Mouse (Mus musculus) G1E (cell line): ENCODE data around the gene Fam234a.

ENCODE experiments used
- CTCF ChIP-seq: IDR thresholded peaks from 2 replicates; pipeline ENCODE4 v1.5.1; 2012; ENCODE audit warnings: low read depth, low read length, inconsistent platforms, mixed read lengths
- GATA1 ChIP-seq: IDR thresholded peaks from 2 replicates; pipeline ENCODE4 v1.6.1; 2012; ENCODE audit warnings: borderline replicate concordance, low read length, inconsistent platforms, mixed read lengths
- GATA2 ChIP-seq: IDR thresholded peaks from 2 replicates; pipeline ENCODE4 v1.6.1; 2012; ENCODE audit warnings: low read depth, low read length, inconsistent platforms, borderline replicate concordance
- TAL1 ChIP-seq: conservative IDR thresholded peaks from 2 replicates; pipeline ENCODE4 v1.6.1; 2012; ENCODE audit warnings: low read depth, low read length, inconsistent platforms, mixed read lengths

- TF ChIP-seq CTCF (no peak), GATA1 (no peak), TAL1 (no peak), GATA2 (no peak)
Observed at GRCm38 (mm10) chr17:26275933-26276332, 31.9 kb upstream of the Fam234a start.
